Mouse (Mus musculus) heart, embryonic 10.5 days (tissue): ENCODE data around the gene Senp2. TPM values are rescaled to one million over a fixed set of nuclear protein-coding genes. Genes with fewer than 3 reads are reported as not detected.

ENCODE experiments used
- DNase-seq: peaks from one replicate; pipeline ENCODE4 v3.0.0-alpha.2; 2017; ENCODE audit warnings: low spot score
- H3K27ac ChIP-seq: fragments of 300-500 bp; sonication (generic); 2 replicates; pipeline ENCODE4 v1.5.1; 2016; ENCODE audit warnings: mild to moderate bottlenecking
- H3K27me3 ChIP-seq: fragments of 300-500 bp; sonication (generic); 2 replicates; pipeline ENCODE4 v1.6.1; 2016; ENCODE audit warnings: mild to moderate bottlenecking; ENCODE audit not compliant: poor library complexity, insufficient read depth, severe bottlenecking
- H3K36me3 ChIP-seq: fragments of 300-500 bp; sonication (generic); 2 replicates; pipeline ENCODE4 v1.6.1; 2016; ENCODE audit warnings: mild to moderate bottlenecking, moderate library complexity
- H3K4me1 ChIP-seq: fragments of 300-500 bp; sonication (generic); 2 replicates; pipeline ENCODE4 v1.6.1; 2016; ENCODE audit warnings: mild to moderate bottlenecking
- H3K4me3 ChIP-seq: fragments of 300-500 bp; sonication (generic); 2 replicates; pipeline ENCODE4 v1.5.1; 2016; ENCODE audit warnings: mild to moderate bottlenecking, moderate library complexity
- H3K9me3 ChIP-seq: fragments of 300-500 bp; sonication (generic); 2 replicates; pipeline ENCODE4 v1.6.1; 2016; ENCODE audit warnings: mild to moderate bottlenecking, moderate library complexity
- WGBS: fragments of 180-500 bp; shearing (Covaris S2); methylation state at CpG from one replicate; pipeline ENCODE4 v1.1.7; 2016; 5-methylcytosine and 5-hydroxymethylcytosine counted together
- polyA plus RNA-seq: library from polyadenylated mRNA; unstranded; fragments of >200 nt; fragmentation: Nextera tagmentation; extraction: Ambion mirVana; gene quantifications from 2 replicates; pipeline ENCODE4 v1.2.1, GENCODE M21; 2016

Senp2 gene
- polyA plus RNA-seq, 1 experiment from 2014 or later: 50.2 TPM

- H3K36me3 ChIP-seq: peaks cover 97% of the 10 kb centered on the region
- WGBS: 27% methylated on average over 5 of the region's 5 CpGs
- no peaks in the 10 kb centered on the region for H3K9me3 ChIP-seq
- DNase-seq: no peak
- no peak overlapping the region for H3K4me3 ChIP-seq
- no peaks in the 10 kb centered on the region for H3K27me3 ChIP-seq
- H3K27ac ChIP-seq: no peak overlapping the region
- H3K4me1 ChIP-seq: peaks cover 7% of the 10 kb centered on the region; the same call in 1 of the 2 replicates
Observed at GRCm38 (mm10) chr16:22075829-22076619, 66.7 kb downstream of the Senp2 start.

DNA sequence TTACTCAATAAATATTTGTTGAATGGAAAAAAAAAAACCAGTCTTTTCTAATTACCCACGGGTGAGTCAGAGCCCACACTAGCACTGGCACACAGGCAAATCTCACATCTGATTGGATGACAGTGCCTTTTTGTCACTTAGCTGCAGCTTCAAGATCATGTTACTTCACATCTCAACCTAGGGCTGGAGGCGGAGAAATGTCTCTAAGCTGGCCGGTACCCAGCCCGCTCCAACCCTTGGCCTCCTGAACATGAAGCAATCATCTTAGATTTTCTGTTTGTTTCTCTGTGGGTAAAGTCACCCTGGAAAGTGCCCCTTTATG, 67.3 kb downstream of the Senp2 start:
- no peaks in the 10 kb centered on the region for H3K27me3 ChIP-seq
- WGBS: 58% methylated on average over 4 of the region's 4 CpGs
- peaks cover 7% of the 10 kb centered on the region; the same call in 1 of the 2 replicates for H3K4me1 ChIP-seq
- H3K36me3 ChIP-seq: peaks cover 97% of the 10 kb centered on the region
- no peak for DNase-seq
- H3K4me3 ChIP-seq: no peak overlapping the region
- no peak overlapping the region for H3K27ac ChIP-seq
- H3K9me3 ChIP-seq: no peaks in the 10 kb centered on the region

- Histone ChIP-seq H3K27me3 (no peaks in the 10 kb centered on the region), H3K4me3 (no peak overlapping the region), H3K36me3 (peaks cover 86% of the 10 kb centered on the region), H3K4me1 (peaks cover 7% of the 10 kb centered on the region; the same call in 1 of the 2 replicates), H3K9me3 (no peaks in the 10 kb centered on the region), H3K27ac (no peak overlapping the region)
- WGBS: 84% methylated on average over 12 of the region's 12 CpGs
- no peak for DNase-seq
Observed at GRCm38 (mm10) chr16:22080125-22080710, 70.9 kb downstream of the Senp2 start.

DNA sequence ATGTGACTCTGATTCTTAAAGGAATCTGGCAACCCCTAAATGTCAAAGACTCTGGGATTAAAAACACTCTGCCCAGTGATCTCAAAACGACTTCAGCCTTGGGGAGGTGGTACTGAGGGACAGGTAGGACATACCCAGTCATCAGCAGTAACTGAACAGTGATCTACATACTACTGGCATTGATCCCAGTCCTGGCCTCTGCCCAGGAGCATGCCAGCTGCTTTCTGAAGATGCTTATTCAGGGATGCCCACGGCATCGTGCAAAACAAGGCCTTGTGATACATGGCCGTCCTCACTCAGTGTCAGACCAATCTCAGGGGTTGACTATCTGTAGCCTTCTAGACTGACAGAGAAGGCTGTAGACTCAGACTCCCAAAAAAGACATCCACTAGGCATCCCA, 76.1 kb downstream of the Senp2 start:
- 86% methylated on average over 4 of the region's 4 CpGs for WGBS
- Histone ChIP-seq H3K27ac (no peak overlapping the region), H3K4me1 (no peaks in the 10 kb centered on the region), H3K4me3 (no peak overlapping the region), H3K9me3 (no peaks in the 10 kb centered on the region), H3K27me3 (no peaks in the 10 kb centered on the region), H3K36me3 (peaks cover 66% of the 10 kb centered on the region)
- DNase-seq: no peak

- Histone ChIP-seq H3K27me3 (no peaks in the 10 kb centered on the region), H3K27ac (no peak overlapping the region), H3K9me3 (no peaks in the 10 kb centered on the region), H3K4me1 (peaks cover 10% of the 10 kb centered on the region; the same call in 1 of the 2 replicates), H3K36me3 (peaks cover 21% of the 10 kb centered on the region), H3K4me3 (no peak overlapping the region)
- WGBS: 78% methylated on average over 3 of the region's 3 CpGs
- DNase-seq: no peak
Observed at GRCm38 (mm10) chr16:22091255-22091783, 82.0 kb downstream of the Senp2 start.

DNA sequence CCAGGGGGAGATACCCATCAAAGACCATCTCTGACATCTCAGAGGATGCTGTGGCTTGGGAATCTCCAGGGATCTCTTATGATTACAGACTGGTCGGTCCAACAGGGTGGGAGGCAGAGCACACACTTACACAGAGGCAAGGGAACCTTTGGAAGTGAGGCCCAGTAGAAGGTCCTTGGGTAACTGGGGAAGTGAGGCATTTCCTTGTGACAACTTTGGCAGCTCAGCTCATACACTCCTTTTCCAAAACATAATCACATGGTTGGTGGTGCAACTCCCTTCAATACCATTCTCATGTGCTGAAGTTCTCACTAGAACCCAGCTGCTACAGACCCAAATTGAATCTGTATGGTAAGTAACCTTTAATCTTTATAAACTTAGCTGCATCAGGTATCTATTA, 86.5 kb downstream of the Senp2 start:
- peaks cover 13% of the 10 kb centered on the region for H3K36me3 ChIP-seq
- no peaks in the 10 kb centered on the region for H3K9me3 ChIP-seq
- peaks cover 17% of the 10 kb centered on the region for H3K4me1 ChIP-seq
- no peak overlapping the region for H3K4me3 ChIP-seq
- H3K27me3 ChIP-seq: no peaks in the 10 kb centered on the region
- no peak overlapping the region for H3K27ac ChIP-seq
- 77% methylated on average over 1 of the region's 1 CpGs for whole genome bisulfite sequencing
- DNase-seq: no peak

- H3K27me3 ChIP-seq: no peaks in the 10 kb centered on the region
- no peak overlapping the region; the same call in 1 of the 2 replicates for H3K27ac ChIP-seq
- peaks cover 17% of the 10 kb centered on the region for H3K4me1 ChIP-seq
- no peaks in the 10 kb centered on the region for H3K9me3 ChIP-seq
- 67% methylated on average over 7 of the region's 7 CpGs for WGBS
- H3K4me3 ChIP-seq: no peak overlapping the region
- DNase-seq: no peak
- peaks cover 23% of the 10 kb centered on the region for H3K36me3 ChIP-seq
Observed at GRCm38 (mm10) chr16:22097659-22098058, 88.4 kb downstream of the Senp2 start.

Other genes starting within 250 kb of the Senp2 start
- 2.3 and 3.5 TPM in 2 replicates for gene Ehhadh, start 221.7 kb upstream of the Senp2 start, polyA plus RNA-seq
- 0.48 and 0.63 TPM in 2 replicates for gene Map3k13, start 215.1 kb upstream of the Senp2 start, polyA plus RNA-seq
- 35.2 and 37.1 TPM in 2 replicates for gene Tmem41a, start 61.9 kb upstream of the Senp2 start, polyA plus RNA-seq
- gene Liph, start 13.8 kb upstream of the Senp2 start, polyA plus RNA-seq: 0.54 and 0.55 TPM in 2 replicates
- gene Igf2bp2, start 153.8 kb downstream of the Senp2 start, polyA plus RNA-seq: 117 and 143 TPM in 2 replicates